Comparison of ENCODE assay signal across 8 mouse cellular contexts in the genomic region with DNA sequence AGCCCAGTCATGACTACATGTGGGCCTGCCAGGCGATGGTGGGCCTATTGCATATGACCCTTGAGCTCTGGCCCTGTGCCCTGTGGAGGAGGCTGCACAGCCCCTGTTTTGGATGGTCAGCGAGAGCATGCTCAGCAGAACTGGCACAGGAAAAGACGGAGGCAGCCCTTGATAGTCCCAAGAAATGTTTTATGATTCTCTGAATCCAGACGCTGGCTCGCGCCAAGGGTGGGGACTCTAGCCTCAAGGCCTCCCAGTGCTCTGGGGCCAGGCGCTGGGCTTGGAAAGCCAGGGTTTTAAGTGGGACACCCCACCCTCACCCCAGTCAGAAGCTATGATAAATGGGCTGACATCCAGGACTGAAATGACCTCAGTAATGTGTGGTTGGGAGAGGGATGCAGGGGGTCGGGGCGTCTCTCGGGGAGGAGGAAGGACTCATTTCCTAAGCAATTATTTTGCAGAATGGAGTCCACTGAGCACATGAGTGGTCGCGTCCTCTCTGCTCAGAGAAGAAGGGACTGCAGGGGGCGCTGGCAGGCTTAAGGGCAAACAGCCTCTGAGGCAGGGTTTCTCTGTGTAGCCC. TPM values are rescaled to one million over a fixed set of nuclear protein-coding genes. Genes with fewer than 3 reads are reported as not detected.
DNase-seq lines count a peak whose midpoint lies in the region; ATAC-seq and TF ChIP-seq lines count a peak whose summit lies in the region.

No protein-coding gene starts in this region.

- no peak for ATAC-seq in hindbrain, postnatal 0 days
- no peak for ATAC-seq in hindbrain, embryonic 14.5 days (ENCODE audit: low FRiP score)
- peak; percentile 37 for ATAC-seq in lung, embryonic 16.5 days (ENCODE audit: low read depth)
- no peak for ATAC-seq in forebrain, embryonic 13.5 days
- ATAC-seq in forebrain, embryonic 14.5 days = no peak
- no peak for ATAC-seq in forebrain, embryonic 11.5 days (replicated peaks; ENCODE audit: low FRiP score)

- H3K27me3 ChIP-seq in hindbrain, postnatal 0 days (ENCODE audit: insufficient read depth, low read length) = no peaks in the 10 kb centered on the region
- H3K27me3 ChIP-seq in hindbrain, embryonic 14.5 days (ENCODE audit: control insufficient read depth, insufficient read depth, low read length) = no peaks in the 10 kb centered on the region
- H3K27me3 ChIP-seq in lung, embryonic 16.5 days (ENCODE audit: control insufficient read depth, insufficient read depth, low read depth, low read length) = no peaks in the 10 kb centered on the region; the same call in 1 of the 2 replicates
- no peaks in the 10 kb centered on the region for H3K27me3 ChIP-seq in forebrain, embryonic 13.5 days
- no peaks in the 10 kb centered on the region for H3K27me3 ChIP-seq in forebrain, embryonic 14.5 days (replicated peaks; ENCODE audit: control insufficient read depth, insufficient read depth, low read length)
- no peaks in the 10 kb centered on the region; the same call in 1 of the 2 replicates for H3K27me3 ChIP-seq in forebrain, embryonic 11.5 days (ENCODE audit: control insufficient read depth, insufficient read depth, low read length)

- no peak overlapping the region for H3K9ac ChIP-seq in hindbrain, postnatal 0 days (replicated peaks; ENCODE audit: low read length)
- H3K9ac ChIP-seq in hindbrain, embryonic 14.5 days = no peak overlapping the region
- H3K9ac ChIP-seq in lung, embryonic 16.5 days (ENCODE audit: low read length) = no peak overlapping the region
- no peak overlapping the region for H3K9ac ChIP-seq in forebrain, embryonic 13.5 days
- no peak overlapping the region for H3K9ac ChIP-seq in forebrain, embryonic 14.5 days (ENCODE audit: low read length)
- H3K9ac ChIP-seq in forebrain, embryonic 11.5 days (ENCODE audit: low read length) = no peak overlapping the region

- 73% methylated on average over 13 of the region's 13 CpGs for WGBS in hindbrain, postnatal 0 days
- 78% methylated on average over 13 of the region's 13 CpGs for WGBS in hindbrain, embryonic 14.5 days
- 38% methylated on average over 13 of the region's 13 CpGs for WGBS in lung, embryonic 16.5 days
- WGBS in forebrain, embryonic 13.5 days = 91% methylated on average over 13 of the region's 13 CpGs
- WGBS in forebrain, embryonic 14.5 days = 85% methylated on average over 13 of the region's 13 CpGs
- 91% methylated on average over 13 of the region's 13 CpGs for WGBS in forebrain, embryonic 11.5 days

- H3K36me3 ChIP-seq in hindbrain, postnatal 0 days (ENCODE audit: insufficient read depth, low read length) = no peaks in the 10 kb centered on the region
- no peaks in the 10 kb centered on the region for H3K36me3 ChIP-seq in hindbrain, embryonic 14.5 days (replicated peaks; ENCODE audit: control insufficient read depth, insufficient read depth)
- no peaks in the 10 kb centered on the region for H3K36me3 ChIP-seq in lung, embryonic 16.5 days (ENCODE audit: control insufficient read depth, insufficient read depth, low read length)
- H3K36me3 ChIP-seq in forebrain, embryonic 13.5 days (ENCODE audit: poor library complexity, severe bottlenecking) = no peaks in the 10 kb centered on the region
- no peaks in the 10 kb centered on the region for H3K36me3 ChIP-seq in forebrain, embryonic 14.5 days (ENCODE audit: control insufficient read depth, insufficient read depth, low read length)
- no peaks in the 10 kb centered on the region for H3K36me3 ChIP-seq in forebrain, embryonic 11.5 days (ENCODE audit: control insufficient read depth, insufficient read depth, low read length)

- DNase-seq in hindbrain, postnatal 0 days (ENCODE audit: low spot score) = no peak
- DNase-seq in hindbrain, embryonic 14.5 days (ENCODE audit: low spot score) = no peak
- peak; percentile 78 for DNase-seq in gastrocnemius, adult 2 months
- peak; percentile 90 for DNase-seq in kidney, adult 9 months
- DNase-seq in forebrain, embryonic 14.5 days (ENCODE audit: low spot score) = no peak
- no peak for DNase-seq in forebrain, embryonic 11.5 days (ENCODE audit: low spot score)

- H3K9me3 ChIP-seq in hindbrain, postnatal 0 days (ENCODE audit: low read length) = no peaks in the 10 kb centered on the region
- H3K9me3 ChIP-seq in hindbrain, embryonic 14.5 days (ENCODE audit: control insufficient read depth, low read length) = no peaks in the 10 kb centered on the region
- H3K9me3 ChIP-seq in lung, embryonic 16.5 days (ENCODE audit: control insufficient read depth, low read length) = no peaks in the 10 kb centered on the region
- H3K9me3 ChIP-seq in forebrain, embryonic 13.5 days (replicated peaks) = no peaks in the 10 kb centered on the region
- no peaks in the 10 kb centered on the region for H3K9me3 ChIP-seq in forebrain, embryonic 14.5 days (replicated peaks; ENCODE audit: control insufficient read depth, low read length)
- H3K9me3 ChIP-seq in forebrain, embryonic 11.5 days (ENCODE audit: control insufficient read depth, low read length) = no peaks in the 10 kb centered on the region

- TF ChIP-seq CTCF in hindbrain, postnatal 0 days (IDR thresholded peaks at IDR 0.05; ENCODE audit: low read depth) = peak; percentile 19; the same call in 1 of the 2 replicates
- peak; percentile 42 for TF ChIP-seq CTCF in gastrocnemius, adult 2 months (IDR thresholded peaks at IDR 0.05)

- H3K27ac ChIP-seq in hindbrain, postnatal 0 days = no peak overlapping the region
- H3K27ac ChIP-seq in hindbrain, embryonic 14.5 days = no peak overlapping the region
- peak overlapping the region; percentile 86 for H3K27ac ChIP-seq in gastrocnemius, adult 2 months
- H3K27ac ChIP-seq in lung, embryonic 16.5 days (ENCODE audit: low read length) = peak overlapping the region; percentile 74
- no peak overlapping the region for H3K27ac ChIP-seq in forebrain, embryonic 13.5 days
- no peak overlapping the region for H3K27ac ChIP-seq in forebrain, embryonic 14.5 days (ENCODE audit: low read depth, low read length)
- no peak overlapping the region for H3K27ac ChIP-seq in forebrain, embryonic 11.5 days (ENCODE audit: low read depth, low read length)

- no peak overlapping the region for H3K4me3 ChIP-seq in hindbrain, postnatal 0 days (ENCODE audit: low read length)
- no peak overlapping the region for H3K4me3 ChIP-seq in hindbrain, embryonic 14.5 days (replicated peaks; ENCODE audit: low read length)
- H3K4me3 ChIP-seq in gastrocnemius, adult 2 months = peak overlapping the region; percentile 41
- no peak overlapping the region for H3K4me3 ChIP-seq in lung, embryonic 16.5 days (ENCODE audit: low read length)
- no peak overlapping the region for H3K4me3 ChIP-seq in forebrain, embryonic 13.5 days
- H3K4me3 ChIP-seq in forebrain, embryonic 14.5 days (ENCODE audit: low read depth, low read length) = no peak overlapping the region
- no peak overlapping the region for H3K4me3 ChIP-seq in forebrain, embryonic 11.5 days (ENCODE audit: low read depth, low read length)

- no peak overlapping the region for H3K4me2 ChIP-seq in hindbrain, postnatal 0 days (ENCODE audit: low read depth, low read length)
- no peak overlapping the region for H3K4me2 ChIP-seq in hindbrain, embryonic 14.5 days (replicated peaks)
- no peak overlapping the region for H3K4me2 ChIP-seq in lung, embryonic 16.5 days (ENCODE audit: low read depth, low read length)
- H3K4me2 ChIP-seq in forebrain, embryonic 13.5 days = no peak overlapping the region
- no peak overlapping the region for H3K4me2 ChIP-seq in forebrain, embryonic 14.5 days (ENCODE audit: low read length)
- H3K4me2 ChIP-seq in forebrain, embryonic 11.5 days (ENCODE audit: low read depth, low read length, severe bottlenecking) = no peak overlapping the region

- H3K4me1 ChIP-seq in hindbrain, postnatal 0 days (ENCODE audit: insufficient read depth, low read length) = peaks cover 37% of the 10 kb centered on the region
- peaks cover 48% of the 10 kb centered on the region for H3K4me1 ChIP-seq in hindbrain, embryonic 14.5 days (replicated peaks; ENCODE audit: control insufficient read depth, insufficient read depth, low read length)
- H3K4me1 ChIP-seq in lung, embryonic 16.5 days (replicated peaks; ENCODE audit: control insufficient read depth, insufficient read depth, low read length) = peaks cover 36% of the 10 kb centered on the region
- peaks cover 63% of the 10 kb centered on the region for H3K4me1 ChIP-seq in forebrain, embryonic 13.5 days
- H3K4me1 ChIP-seq in forebrain, embryonic 14.5 days (ENCODE audit: control insufficient read depth, insufficient read depth, low read length) = peaks cover 34% of the 10 kb centered on the region
- H3K4me1 ChIP-seq in forebrain, embryonic 11.5 days (replicated peaks; ENCODE audit: control insufficient read depth, insufficient read depth, low read length) = peaks cover 22% of the 10 kb centered on the region; the same call in 1 of the 2 replicates

- intact Hi-C loops in gastrocnemius, adult 2 months (cut with DNase I) = no loop called here

RNA-seq across cellular contexts. Expression of gene Ece1, which starts 5.7 kb away (rescaled TPM):
- 40.0 and 43.8 TPM in 2 replicates for total RNA-seq in hindbrain, postnatal 0 days (2014; rRNA removed)
- 23.0 and 23.4 TPM in 2 replicates for polyA plus RNA-seq in hindbrain, postnatal 0 days (2015; fragmentation: Nextera tagmentation; extraction: Ambion mirVana)
- polyA plus RNA-seq in hindbrain, embryonic 14.5 days (2014; fragmentation: Nextera tagmentation; extraction: Ambion mirVana) = 22.6 and 25.0 TPM in 2 replicates
- 100 to 1,000 TPM in 1 of 2 experiments, 10 to 100 TPM in 1; 61.6 to 103 TPM for total RNA-seq in gastrocnemius, adult 2 months (2021)
- 48.1 and 53.8 TPM in 2 replicates for polyA plus RNA-seq in lung, embryonic 16.5 days (2015; fragmentation: Nextera tagmentation; extraction: Ambion mirVana)
- polyA plus RNA-seq in forebrain, embryonic 13.5 days (2015; fragmentation: Nextera tagmentation; extraction: Ambion mirVana) = 10.8 and 12.9 TPM in 2 replicates
- 9.1 and 12.0 TPM in 2 replicates for polyA plus RNA-seq in forebrain, embryonic 14.5 days (2014; fragmentation: Nextera tagmentation; extraction: Ambion mirVana)
- polyA plus RNA-seq in forebrain, embryonic 11.5 days (2014; fragmentation: Nextera tagmentation; extraction: Ambion mirVana) = 35.0 and 35.2 TPM in 2 replicates

Comparison
In these comparisons a context has a peak if more than half of its experiments do, and no peak if none do; other contexts are left out.
1. DNase-seq: peak in gastrocnemius, adult 2 months (single experiment) and kidney, adult 9 months (single experiment); none in hindbrain, postnatal 0 days (single experiment), hindbrain, embryonic 14.5 days (single experiment), forebrain, embryonic 14.5 days (single experiment) and forebrain, embryonic 11.5 days (single experiment).
2. H3K27ac ChIP-seq: peak in gastrocnemius, adult 2 months (single experiment) and lung, embryonic 16.5 days (single experiment); none in hindbrain, postnatal 0 days (single experiment), hindbrain, embryonic 14.5 days (single experiment), forebrain, embryonic 13.5 days (single experiment), forebrain, embryonic 14.5 days (single experiment) and forebrain, embryonic 11.5 days (single experiment).